Mouse (Mus musculus) kidney, adult 2 months (tissue): ENCODE data around the gene Capn5.

ENCODE experiments used
- CTCF ChIP-seq: fragments of 200-500 bp; conservative IDR thresholded peaks from 2 replicates; pipeline ENCODE4 v1.5.1; 2011; ENCODE audit warnings: low read depth, mild to moderate bottlenecking, control low read depth, low read length, moderate library complexity, mixed read lengths; ENCODE audit not compliant: insufficient read depth, insufficient read length
- POLR2A ChIP-seq: fragments of 200-500 bp; IDR thresholded peaks from one replicate; pipeline ENCODE4 v1.6.1; 2011; ENCODE audit warnings: low read depth, low read length, control low read depth

GRCm38 (mm10) chr7:98189745-98190144 lies 11.7 kb upstream of the Capn5 start:
- TF ChIP-seq CTCF (no peak), POLR2A (no peak)
